Mouse (Mus musculus) heart, embryonic 11.5 days (tissue): Measurements from ENCODE around the gene 4931428F04Rik. TPM values are rescaled to one million over a fixed set of nuclear protein-coding genes. Genes with fewer than 3 reads are reported as not detected.
A peak's percentile ranks its signal among the peaks of the same experiment; 100 is the strongest.

ENCODE experiments used
- ATAC-seq: fragments of 200-750 bp; cut with Nextera tagmentation; replicated peaks from 2 replicates; pipeline ENCODE4 v1.8.0; 2017; ENCODE audit warnings: moderate library complexity; ENCODE audit not compliant: insufficient number of reproducible peaks, low FRiP score, low TSS enrichment
- H3K27ac ChIP-seq: fragments of 300-500 bp; sonication (generic); 2 replicates; pipeline ENCODE4 v1.5.1; 2014; ENCODE audit warnings: mild to moderate bottlenecking, low read depth, low read length
- H3K27me3 ChIP-seq: fragments of 300-500 bp; sonication (generic); 2 replicates; pipeline ENCODE4 v1.6.1; 2014; ENCODE audit warnings: mild to moderate bottlenecking, low read length, mixed read lengths; ENCODE audit not compliant: control insufficient read depth, insufficient read depth
- H3K36me3 ChIP-seq: fragments of 300-500 bp; sonication (generic); 2 replicates; pipeline ENCODE4 v1.6.1; 2014; ENCODE audit warnings: mild to moderate bottlenecking, low read length, moderate library complexity, mixed read lengths; ENCODE audit not compliant: control insufficient read depth, insufficient read depth
- H3K4me1 ChIP-seq: fragments of 300-500 bp; sonication (generic); 2 replicates; pipeline ENCODE4 v1.6.1; 2014; ENCODE audit warnings: low read length; ENCODE audit not compliant: control insufficient read depth, insufficient read depth
- H3K4me2 ChIP-seq: fragments of 300-500 bp; sonication (generic); 2 replicates; pipeline ENCODE4 v1.6.1; 2014; ENCODE audit warnings: mild to moderate bottlenecking, moderate library complexity
- H3K4me3 ChIP-seq: fragments of 300-500 bp; sonication (generic); 2 replicates; pipeline ENCODE4 v1.5.1; 2014; ENCODE audit warnings: low read depth, low read length
- H3K9ac ChIP-seq: fragments of 300-500 bp; sonication (generic); 2 replicates; pipeline ENCODE4 v1.6.1; 2014; ENCODE audit warnings: mild to moderate bottlenecking, low read depth, low read length, moderate library complexity
- H3K9me3 ChIP-seq: fragments of 300-500 bp; sonication (generic); replicated peaks from 2 replicates; pipeline ENCODE4 v1.6.1; 2016; ENCODE audit warnings: low read length; ENCODE audit not compliant: control insufficient read depth
- WGBS: fragments of 180-500 bp; shearing (Covaris S2); extraction: QIAGEN DNeasy Blood & Tissue Kit; methylation state at CpG from one replicate; pipeline ENCODE4 v1.1.7; 2014; ENCODE audit not compliant: insufficient replicate concordance; 5-methylcytosine and 5-hydroxymethylcytosine counted together
- polyA plus RNA-seq: library from polyadenylated mRNA; unstranded; fragments of >200 nt; fragmentation: Nextera tagmentation; extraction: Ambion mirVana; gene quantifications from 2 replicates; pipeline ENCODE4 v1.2.1, GENCODE M21; 2014

The 4931428F04Rik gene
- polyA plus RNA-seq, 1 experiment from 2014 or later: 4.5 TPM

DNA sequence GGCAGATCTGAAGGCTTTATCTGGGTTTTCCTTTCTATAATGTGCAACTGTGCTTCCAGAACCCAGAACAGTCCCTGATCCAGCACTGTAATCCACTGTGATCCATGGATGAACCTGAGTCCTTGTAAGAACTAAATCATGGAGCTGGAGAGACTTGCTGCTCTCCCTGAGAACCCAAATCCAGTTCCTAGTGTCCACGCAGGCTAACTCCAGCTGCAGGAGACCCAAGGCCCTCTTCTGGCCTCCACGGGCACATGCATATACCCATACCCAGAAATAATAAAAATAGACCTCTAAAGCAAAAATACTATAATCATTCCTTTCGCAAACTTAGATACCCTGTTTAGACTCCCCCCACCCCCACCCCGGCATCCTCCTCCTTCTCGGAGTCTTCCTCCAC, 1.4 kb downstream of the 4931428F04Rik start:
- H3K4me3 ChIP-seq: no peak overlapping the region
- ATAC-seq: no peak
- H3K27ac ChIP-seq: no peak overlapping the region
- peaks cover 20% of the 10 kb centered on the region for H3K4me1 ChIP-seq
- 89% methylated on average over 5 of the region's 5 CpGs for WGBS
- no peak overlapping the region for H3K9ac ChIP-seq
- no peaks in the 10 kb centered on the region for H3K9me3 ChIP-seq
- peak overlapping the region; percentile 92; the same call in 1 of the 2 replicates for H3K4me2 ChIP-seq
- peaks cover 11% of the 10 kb centered on the region for H3K27me3 ChIP-seq
- no peaks in the 10 kb centered on the region; the same call in 1 of the 2 replicates for H3K36me3 ChIP-seq

DNA sequence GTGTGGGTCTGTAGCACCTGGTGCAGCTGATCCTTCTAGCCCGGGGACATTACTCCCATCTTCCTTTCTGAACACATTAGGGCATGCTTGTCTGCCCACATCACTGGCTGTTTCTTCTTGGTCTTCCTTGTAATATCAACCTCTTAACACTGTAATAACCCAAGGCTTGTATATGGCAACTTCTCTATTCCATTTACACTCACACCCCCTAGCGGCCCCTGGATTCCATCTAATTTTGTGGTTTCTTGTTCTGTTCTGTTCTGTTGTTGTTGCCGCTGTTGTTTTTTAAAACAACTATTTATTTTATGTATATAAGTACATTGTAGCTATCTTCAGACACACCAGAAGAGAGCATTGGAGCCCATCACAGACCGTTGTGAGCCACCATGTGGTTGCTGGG, 2.8 kb downstream of the 4931428F04Rik start:
- Histone ChIP-seq H3K4me2 (no peak overlapping the region), H3K36me3 (no peaks in the 10 kb centered on the region; the same call in 1 of the 2 replicates), H3K27me3 (peaks cover 18% of the 10 kb centered on the region), H3K9me3 (no peaks in the 10 kb centered on the region), H3K4me1 (peaks cover 20% of the 10 kb centered on the region), H3K9ac (no peak overlapping the region), H3K27ac (no peak overlapping the region), H3K4me3 (no peak overlapping the region)
- 85% methylated on average over 4 of the region's 4 CpGs for WGBS
- ATAC-seq: no peak

DNA sequence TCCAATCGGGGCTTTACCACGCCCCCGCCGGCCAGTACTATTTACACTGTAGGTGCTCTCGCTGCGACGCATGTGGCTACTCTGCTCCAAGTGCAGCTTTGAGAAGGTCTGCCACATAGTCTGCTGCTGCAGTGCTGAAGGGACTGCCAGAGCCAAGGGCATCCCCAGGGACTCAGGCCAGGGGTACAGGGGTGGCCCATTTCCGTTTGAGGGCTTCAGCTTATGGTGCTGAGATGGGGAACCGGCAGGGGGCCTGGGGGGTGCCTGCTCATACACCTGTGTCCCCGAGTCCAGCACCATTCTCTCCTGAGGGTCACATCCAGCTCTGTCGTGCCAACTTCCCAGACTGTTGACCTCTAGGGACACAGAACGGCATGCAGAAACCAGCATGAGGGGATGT, 4.2 kb downstream of the 4931428F04Rik start:
- no peak for ATAC-seq
- Histone ChIP-seq H3K9me3 (no peaks in the 10 kb centered on the region), H3K27ac (no peak overlapping the region), H3K4me3 (no peak overlapping the region), H3K4me1 (peaks cover 16% of the 10 kb centered on the region), H3K27me3 (peaks cover 21% of the 10 kb centered on the region), H3K36me3 (no peaks in the 10 kb centered on the region; the same call in 1 of the 2 replicates), H3K9ac (no peak overlapping the region), H3K4me2 (no peak overlapping the region)
- WGBS: 50% methylated on average over 12 of the region's 12 CpGs

DNA sequence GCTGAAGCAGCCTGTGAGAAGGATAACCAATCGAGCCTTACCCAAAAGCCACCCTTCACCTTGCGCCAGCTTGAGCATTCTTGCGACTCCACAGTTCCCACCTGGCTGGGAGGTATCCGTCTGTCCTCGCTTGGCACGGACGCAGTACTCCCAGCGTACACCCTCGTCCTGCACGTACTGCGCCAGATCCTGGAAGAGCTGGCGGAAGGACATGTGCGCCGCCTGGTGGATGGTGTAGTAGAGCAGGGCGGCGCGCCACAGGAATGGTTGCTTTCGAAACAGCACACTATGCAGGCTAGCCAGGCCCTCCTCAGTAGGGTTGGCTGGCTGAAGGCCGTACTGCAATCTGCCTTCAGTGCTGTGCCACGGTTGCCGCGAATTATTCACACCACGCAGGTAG, 6.6 kb downstream of the 4931428F04Rik start:
- H3K27ac ChIP-seq: no peak overlapping the region
- H3K27me3 ChIP-seq: peaks cover 30% of the 10 kb centered on the region
- H3K36me3 ChIP-seq: no peaks in the 10 kb centered on the region; the same call in 1 of the 2 replicates
- no peak overlapping the region for H3K4me2 ChIP-seq
- no peak overlapping the region for H3K4me3 ChIP-seq
- WGBS: 26% methylated on average over 23 of the region's 23 CpGs
- H3K4me1 ChIP-seq: peaks cover 6% of the 10 kb centered on the region
- ATAC-seq: 0 out of 2 replicates have a peak, but pooled peaks have one; percentile 28
- no peaks in the 10 kb centered on the region for H3K9me3 ChIP-seq
- no peak overlapping the region for H3K9ac ChIP-seq

DNA sequence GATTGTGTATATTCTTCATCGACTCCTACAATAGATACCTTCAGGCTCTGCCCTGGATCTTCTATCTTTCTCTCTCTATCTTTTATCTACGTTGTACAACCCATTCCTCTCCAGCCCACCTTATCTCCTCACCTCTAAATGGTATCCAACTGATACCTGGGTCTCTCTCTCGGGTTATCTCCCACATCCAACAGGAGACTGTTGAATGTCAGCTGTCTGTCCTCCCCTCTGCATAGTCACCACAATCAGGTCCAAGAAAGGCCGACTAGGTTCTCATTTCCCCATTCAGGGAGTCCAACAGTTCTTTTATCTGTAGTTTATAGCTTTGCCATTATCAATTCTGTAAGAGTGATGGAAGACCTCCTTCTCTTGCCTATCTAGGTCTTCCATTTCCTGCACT, 7.4 kb downstream of the 4931428F04Rik start:
- peaks cover 6% of the 10 kb centered on the region for H3K4me1 ChIP-seq
- H3K27ac ChIP-seq: no peak overlapping the region
- no peak overlapping the region for H3K4me2 ChIP-seq
- peaks cover 39% of the 10 kb centered on the region for H3K27me3 ChIP-seq
- no peaks in the 10 kb centered on the region; the same call in 1 of the 2 replicates for H3K36me3 ChIP-seq
- no peak overlapping the region for H3K9ac ChIP-seq
- H3K9me3 ChIP-seq: no peaks in the 10 kb centered on the region
- no peak for ATAC-seq
- H3K4me3 ChIP-seq: no peak overlapping the region
- 61% methylated on average over 4 of the region's 4 CpGs for WGBS

DNA sequence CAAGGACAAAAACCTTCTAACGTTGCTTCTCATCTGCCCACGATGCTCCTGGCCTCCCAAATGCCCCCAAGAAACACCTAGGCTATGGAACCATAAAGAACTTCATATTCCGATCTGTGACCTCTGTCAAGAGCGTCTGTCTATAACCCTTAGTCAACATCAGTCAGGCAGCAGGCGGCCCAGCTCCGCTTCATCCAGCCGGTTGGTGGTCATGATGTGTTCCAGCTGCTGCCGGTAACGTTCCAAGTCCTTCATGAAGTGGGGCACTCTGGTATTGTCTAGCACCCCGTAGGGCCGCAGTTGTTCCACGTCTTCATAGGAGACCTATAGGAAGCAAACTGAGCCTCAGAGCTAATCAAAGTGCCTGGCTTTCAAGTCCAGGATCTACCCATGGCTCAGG, 7.8 kb downstream of the 4931428F04Rik start:
- H3K27ac ChIP-seq: no peak overlapping the region
- peaks cover 6% of the 10 kb centered on the region for H3K4me1 ChIP-seq
- H3K9ac ChIP-seq: no peak overlapping the region
- no peaks in the 10 kb centered on the region for H3K9me3 ChIP-seq
- no peak for ATAC-seq
- H3K4me3 ChIP-seq: no peak overlapping the region
- no peaks in the 10 kb centered on the region; the same call in 1 of the 2 replicates for H3K36me3 ChIP-seq
- no peak overlapping the region for H3K4me2 ChIP-seq
- peaks cover 43% of the 10 kb centered on the region for H3K27me3 ChIP-seq
- WGBS: 84% methylated on average over 12 of the region's 12 CpGs

DNA sequence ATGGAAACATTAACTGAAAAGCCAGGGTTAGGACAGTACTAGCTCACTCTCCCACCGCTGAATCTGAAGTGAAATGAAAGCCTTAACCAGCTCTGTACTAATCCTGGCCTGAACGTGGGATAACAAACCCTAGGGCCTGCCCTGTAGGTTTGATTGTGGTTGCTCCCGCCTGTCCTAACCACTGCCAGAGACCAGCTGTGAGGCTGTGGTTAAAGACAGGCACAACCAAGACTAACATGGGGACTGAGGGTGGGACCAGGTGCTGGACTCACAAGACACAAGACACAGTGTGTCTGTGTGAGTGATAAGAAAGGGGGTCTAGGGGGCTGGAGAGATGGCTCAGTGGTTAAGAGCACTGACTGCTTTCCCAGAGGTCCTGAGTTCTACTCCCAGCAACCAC, 9.1 kb downstream of the 4931428F04Rik start:
- peaks cover 55% of the 10 kb centered on the region for H3K27me3 ChIP-seq
- H3K4me1 ChIP-seq: peaks cover 10% of the 10 kb centered on the region
- H3K4me2 ChIP-seq: no peak overlapping the region
- no peaks in the 10 kb centered on the region for H3K9me3 ChIP-seq
- H3K4me3 ChIP-seq: no peak overlapping the region
- H3K27ac ChIP-seq: no peak overlapping the region
- WGBS: 73% methylated on average over 3 of the region's 3 CpGs
- no peak for ATAC-seq
- H3K36me3 ChIP-seq: no peaks in the 10 kb centered on the region; the same call in 1 of the 2 replicates
- H3K9ac ChIP-seq: no peak overlapping the region

DNA sequence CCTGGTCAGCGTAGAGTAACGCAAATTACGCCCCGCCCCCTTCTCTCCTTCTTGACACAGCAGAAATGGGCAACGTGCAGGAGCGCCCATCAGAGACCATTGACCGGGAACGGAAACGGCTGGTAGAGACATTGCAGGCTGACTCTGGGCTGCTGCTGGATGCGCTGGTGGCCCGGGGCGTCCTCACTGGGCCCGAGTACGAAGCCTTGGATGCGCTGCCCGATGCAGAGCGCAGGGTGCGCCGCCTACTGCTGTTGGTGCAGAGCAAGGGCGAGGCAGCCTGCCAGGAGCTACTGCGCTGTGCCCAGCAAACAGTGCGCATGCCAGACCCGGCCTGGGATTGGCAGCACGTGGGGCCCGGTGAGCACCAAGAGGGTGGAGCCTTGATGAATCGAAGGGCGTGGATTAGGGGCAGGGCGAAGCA, 10.7 kb downstream of the 4931428F04Rik start:
- WGBS: 3% methylated on average over 28 of the region's 28 CpGs
- Histone ChIP-seq H3K27ac (no peak overlapping the region), H3K4me1 (peaks cover 11% of the 10 kb centered on the region), H3K27me3 (peaks cover 72% of the 10 kb centered on the region), H3K9ac (0 out of 2 replicates have a peak overlapping the region, but pooled peaks have one; percentile 34), H3K4me3 (peak overlapping the region; percentile 22), H3K36me3 (no peaks in the 10 kb centered on the region), H3K4me2 (peak overlapping the region; percentile 59), H3K9me3 (no peaks in the 10 kb centered on the region)
- no peak for ATAC-seq
